Mouse (Mus musculus): ENCODE data around the gene Myh14.

- TF ChIP-seq CEBPB (IDR thresholded peaks at IDR 0.05; ENCODE audit: low read depth) = no peak
- TF ChIP-seq CTCF (IDR thresholded peaks at IDR 0.05; ENCODE audit: control insufficient read depth, insufficient read depth, insufficient read length) = no peak
- TF ChIP-seq MYOD1 (IDR thresholded peaks at IDR 0.05; ENCODE audit: control insufficient read depth, insufficient read length, low read depth) = no peak
Observed at GRCm38 (mm10) chr7:44695223-44695622, 24.6 kb upstream of the Myh14 start.

All from C2C12 (cell line).